Mouse (Mus musculus) sigmoid colon, adult 10 weeks (tissue): ENCODE measurements around the gene Gm11555. TPM values are rescaled to one million over a fixed set of nuclear protein-coding genes. Genes with fewer than 3 reads are reported as not detected.

Source experiments
- polyA plus RNA-seq: library from polyadenylated mRNA; stranded (reverse); fragments of 350-450 nt; fragmentation: Illumina TruSeq; extraction: RNeasy Lipid Tissue Mini Kit (QIAGEN cat#74804); gene quantifications from one replicate; pipeline ENCODE4 v1.2.3, GENCODE M21; 2014; ENCODE audit warnings: low read depth, low replicate concordance

Gm11555 gene
- not detected for polyA plus RNA-seq

DNA sequence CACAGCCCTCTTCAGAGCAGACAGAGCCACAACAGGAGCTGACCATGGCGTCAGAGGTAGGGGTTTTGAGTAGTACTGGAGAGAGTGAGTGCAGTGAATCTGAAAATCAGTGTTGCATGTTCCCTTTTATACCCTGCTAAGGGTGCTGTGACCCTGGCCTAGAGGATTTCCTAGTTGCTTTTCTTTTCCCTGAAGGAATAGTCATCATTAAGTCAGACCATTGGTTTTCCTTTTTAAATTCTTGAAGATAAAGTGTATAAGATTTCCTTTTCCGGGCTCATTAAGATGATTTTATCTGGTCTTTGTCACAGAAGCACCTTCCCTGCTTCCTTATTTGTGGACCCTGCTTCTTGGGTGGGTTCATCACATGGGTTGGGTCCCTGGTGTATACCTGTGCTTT is at the start of gene Gm11555:
Gm11555 (minus strand) TSS at position 101 of the 400 bp plus-strand sequence.

GRCm38 (mm10) chr11:99690463-99690862 is 40.4 kb upstream of the Gm11555 start, which contains the start of gene Gm14190:
Gene Gm14190 (minus strand): TSS chr11:99690740.

DNA sequence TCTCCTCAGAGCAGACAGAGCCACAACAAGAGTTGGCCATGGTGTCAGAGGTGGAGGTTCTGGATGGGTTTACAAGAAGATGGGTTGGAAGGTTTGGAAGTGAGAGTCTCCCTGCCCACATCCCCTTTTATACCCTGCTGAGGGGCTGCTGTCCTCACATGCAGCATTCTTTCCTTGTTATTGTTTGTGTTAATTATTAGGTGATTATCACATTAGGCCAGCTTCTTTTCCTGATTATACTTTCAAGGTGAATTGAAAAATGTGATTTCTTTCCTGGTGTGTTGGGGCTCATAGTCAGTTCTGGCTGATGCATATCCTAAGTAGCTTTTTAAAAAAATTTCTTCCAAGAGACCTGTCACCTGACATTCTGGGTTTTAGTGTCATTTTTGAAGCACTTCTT is 15.8 kb upstream of the Gm11555 start, which contains the start of gene Krtap4-6:
Krtap4-6 (minus strand) TSS at position 101 of the 400 bp plus-strand sequence.

DNA sequence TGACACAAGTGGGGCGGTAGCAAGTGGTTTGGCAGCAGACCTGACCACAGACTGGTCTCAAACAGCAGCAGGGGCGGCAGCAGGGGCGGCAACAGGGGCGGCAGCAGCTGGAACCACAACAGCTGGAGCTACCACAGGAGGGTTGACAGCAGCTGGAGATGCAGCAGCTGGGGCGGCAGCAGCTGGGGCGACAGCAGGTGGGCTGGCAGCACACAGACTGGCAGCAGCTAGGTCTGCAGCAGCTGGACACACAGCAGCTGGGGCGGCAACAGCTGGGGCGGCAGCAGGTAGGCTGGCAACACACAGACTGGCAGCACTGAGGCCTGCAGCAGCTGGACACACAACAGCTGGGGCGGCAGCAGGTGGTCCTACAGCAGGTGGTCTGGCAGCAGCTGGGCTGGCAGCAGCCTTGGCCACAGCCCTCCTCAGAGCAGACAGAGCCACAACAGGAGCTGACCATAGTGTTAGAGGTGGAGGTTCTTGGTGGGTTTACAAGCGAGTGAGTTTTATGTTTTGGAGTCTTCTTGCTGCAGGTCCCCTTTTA is 8.5 kb upstream of the Gm11555 start, which contains the start of gene Gm11563:
Gm11563 (minus strand) TSS at position 494 of the 544 bp plus-strand sequence.

GRCm38 (mm10) chr11:99643635-99644139 is 6.3 kb downstream of the Gm11555 start, which contains the start of gene Krtap4-7:
Gene Krtap4-7 (minus strand): TSS chr11:99644089.

GRCm38 (mm10) chr11:99634653-99635134 is 15.3 kb downstream of the Gm11555 start, which contains the start of gene Krtap4-2:
Gene Krtap4-2 (minus strand): TSS chr11:99635084.

DNA sequence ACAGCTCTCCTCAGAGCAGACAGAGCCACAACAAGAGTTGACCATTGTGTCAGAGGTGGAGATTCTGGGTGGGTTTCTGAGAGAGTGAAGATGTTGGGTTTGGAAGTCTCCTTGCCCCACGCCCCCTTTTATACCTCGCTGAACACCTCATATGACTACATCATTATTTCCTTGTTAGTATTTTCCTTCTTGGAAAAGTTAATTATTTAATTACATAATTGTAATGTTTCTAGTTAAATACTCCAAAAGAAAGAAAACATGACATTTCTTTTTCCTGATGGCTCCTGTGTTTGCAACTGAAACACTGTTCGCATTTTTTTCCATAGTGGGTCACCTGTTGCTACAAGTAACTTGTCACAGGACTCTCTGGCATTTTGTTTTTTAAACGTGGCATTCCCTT is 21.9 kb downstream of the Gm11555 start, which contains the start of gene Krtap4-1:
Krtap4-1 (minus strand) TSS at position 101 of the 400 bp plus-strand sequence.

DNA sequence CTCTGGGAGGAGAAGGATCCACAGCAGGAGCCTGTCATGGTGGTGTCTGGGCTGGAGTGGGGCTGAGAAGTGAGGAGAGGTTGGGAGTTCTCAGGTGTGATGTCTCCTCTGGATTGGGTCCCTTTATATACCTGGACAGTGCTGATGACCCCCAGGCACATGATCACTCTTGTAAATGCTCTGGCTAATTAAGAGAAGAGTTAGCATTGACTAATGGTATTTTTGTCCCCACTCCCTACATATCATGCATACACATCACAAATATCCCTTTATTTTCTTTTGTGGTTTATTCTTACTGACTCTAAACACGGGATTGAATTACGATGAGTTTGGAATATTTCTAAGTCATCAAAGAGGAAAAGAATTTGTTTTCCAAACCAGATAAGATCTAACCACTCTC is 29.7 kb downstream of the Gm11555 start, which contains the start of gene Gm11562:
Gm11562 (minus strand) TSS at position 101 of the 400 bp plus-strand sequence.

DNA sequence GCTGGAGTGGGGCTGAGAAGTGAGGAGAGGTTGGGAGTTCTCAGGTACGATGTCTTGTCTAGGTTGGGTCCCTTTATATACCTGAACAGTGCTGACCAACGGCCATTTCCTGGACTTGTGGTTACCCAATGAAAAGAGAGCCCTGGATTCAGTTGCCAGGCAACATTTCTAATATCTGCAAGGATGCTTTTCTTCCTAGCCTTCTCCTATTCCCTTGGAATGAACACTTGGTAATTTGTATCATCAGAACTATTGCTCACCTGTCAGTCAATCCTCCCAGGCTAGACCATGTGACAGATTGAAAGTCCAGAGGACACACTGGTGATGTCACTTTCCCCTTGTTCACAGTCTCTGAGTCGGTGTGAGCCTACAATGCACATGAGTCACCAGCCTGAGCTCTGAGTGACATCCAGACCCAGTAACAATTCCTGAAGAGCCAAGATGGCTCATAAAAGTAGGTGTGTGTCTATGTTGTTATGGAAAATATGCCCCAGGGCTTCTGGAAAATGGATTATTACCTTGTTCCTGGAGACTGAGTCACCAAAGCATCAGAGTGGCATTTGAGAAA is 35.2 kb downstream of the Gm11555 start, which contains the start of gene Krtap2-4:
Krtap2-4 (minus strand) TSS at position 51 of the 568 bp plus-strand sequence.

DNA sequence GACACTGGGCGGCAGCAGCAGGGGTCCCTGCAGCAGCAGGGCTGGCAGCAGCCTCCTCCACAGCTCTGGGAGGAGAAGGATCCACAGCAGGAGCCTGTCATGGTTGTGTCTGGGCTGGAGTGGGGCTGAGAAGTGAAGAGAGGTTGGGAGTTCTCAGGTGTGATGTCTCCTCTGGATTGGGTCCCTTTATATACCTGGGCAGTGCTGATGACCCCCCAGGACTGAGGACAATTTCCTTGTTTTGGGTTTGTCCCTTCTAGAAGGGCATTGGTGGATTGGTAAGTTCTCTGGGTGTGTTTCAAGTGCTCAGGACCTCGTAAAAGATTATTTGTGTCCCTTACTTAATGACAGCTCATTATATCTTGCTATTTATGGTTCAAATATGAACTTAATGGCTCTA is 39.9 kb downstream of the Gm11555 start, which contains the start of gene Gm11937:
Gm11937 (minus strand) TSS at position 101 of the 400 bp plus-strand sequence.

DNA sequence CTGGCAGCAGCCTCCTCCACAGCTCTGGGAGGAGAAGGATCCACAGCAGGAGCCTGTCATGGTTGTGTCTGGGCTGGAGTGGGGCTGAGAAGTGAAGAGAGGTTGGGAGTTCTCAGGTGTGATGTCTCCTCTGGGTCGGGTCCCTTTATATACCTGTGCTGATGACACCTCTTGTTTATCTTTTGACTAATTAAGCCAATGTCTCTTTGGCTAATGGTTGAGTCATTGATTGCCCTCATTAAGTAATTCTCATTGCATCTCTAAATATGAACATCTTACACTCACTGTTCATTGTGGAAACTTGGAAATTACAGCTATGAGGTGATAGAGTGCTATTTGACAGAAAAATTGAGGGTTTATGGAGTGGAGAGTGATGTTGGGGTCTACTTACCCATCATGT is 46.8 kb downstream of the Gm11555 start, which contains the start of gene Gm11938:
Gm11938 (minus strand) TSS at position 101 of the 400 bp plus-strand sequence.

Other genes with a start within 250 kb of the Gm11555 start
- 0.47 TPM for gene Krt12, start 228.0 kb downstream of the Gm11555 start, polyA plus RNA-seq
- 486 TPM for gene Krt20, start 212.1 kb downstream of the Gm11555 start, polyA plus RNA-seq
- gene Krt23, start 157.1 kb downstream of the Gm11555 start, polyA plus RNA-seq = 3.1 TPM
- gene Krt39, start 128.9 kb downstream of the Gm11555 start, polyA plus RNA-seq = not detected
- gene Krt40, start 107.1 kb downstream of the Gm11555 start, polyA plus RNA-seq = not detected
- not detected for gene Krtap3-3, start 99.4 kb downstream of the Gm11555 start, polyA plus RNA-seq
- not detected for gene Krtap3-2, start 93.4 kb downstream of the Gm11555 start, polyA plus RNA-seq
- gene Gm11939, start 90.8 kb downstream of the Gm11555 start, polyA plus RNA-seq = not detected
- gene Krtap3-1, start 83.6 kb downstream of the Gm11555 start, polyA plus RNA-seq = not detected
- gene Krtap1-5, start 69.2 kb downstream of the Gm11555 start, polyA plus RNA-seq = not detected
- not detected for gene Krtap1-4, start 66.6 kb downstream of the Gm11555 start, polyA plus RNA-seq
- gene Krtap1-3, start 58.9 kb downstream of the Gm11555 start, polyA plus RNA-seq = not detected
- not detected for gene Krtap9-3, start 52.1 kb downstream of the Gm11555 start, polyA plus RNA-seq
- gene Gm11938, start 46.9 kb downstream of the Gm11555 start, polyA plus RNA-seq = not detected
- gene Gm11937, start 40.0 kb downstream of the Gm11555 start, polyA plus RNA-seq = not detected
- gene Krtap2-4, start 35.4 kb downstream of the Gm11555 start, polyA plus RNA-seq = not detected
- not detected for gene Gm11562, start 29.8 kb downstream of the Gm11555 start, polyA plus RNA-seq
- gene Krtap4-1, start 22.0 kb downstream of the Gm11555 start, polyA plus RNA-seq = not detected
- gene Krtap4-2, start 15.2 kb downstream of the Gm11555 start, polyA plus RNA-seq = not detected
- not detected for gene Krtap4-7, start 6.1 kb downstream of the Gm11555 start, polyA plus RNA-seq
- gene Gm11563, start 8.7 kb upstream of the Gm11555 start, polyA plus RNA-seq = not detected
- gene Krtap4-6, start 15.7 kb upstream of the Gm11555 start, polyA plus RNA-seq = not detected
- gene Gm14190, start 40.5 kb upstream of the Gm11555 start, polyA plus RNA-seq = not detected
- gene Gm14180, start 84.1 kb upstream of the Gm11555 start, polyA plus RNA-seq = not detected
- gene Gm11595, start 122.7 kb upstream of the Gm11555 start, polyA plus RNA-seq = not detected
- gene Krtap4-8, start 130.5 kb upstream of the Gm11555 start, polyA plus RNA-seq = not detected
- not detected for gene Krtap4-9, start 135.0 kb upstream of the Gm11555 start, polyA plus RNA-seq
- gene Gm11596, start 143.2 kb upstream of the Gm11555 start, polyA plus RNA-seq = not detected
- not detected for gene Gm11569, start 148.7 kb upstream of the Gm11555 start, polyA plus RNA-seq
- not detected for gene Gm11554, start 154.2 kb upstream of the Gm11555 start, polyA plus RNA-seq
- not detected for gene Krtap4-13, start 159.7 kb upstream of the Gm11555 start, polyA plus RNA-seq
- gene Gm11564, start 165.4 kb upstream of the Gm11555 start, polyA plus RNA-seq = not detected
- not detected for gene 2300003K06Rik, start 187.8 kb upstream of the Gm11555 start, polyA plus RNA-seq
- not detected for gene Krtap4-16, start 201.4 kb upstream of the Gm11555 start, polyA plus RNA-seq
- not detected for gene Gm11568, start 207.7 kb upstream of the Gm11555 start, polyA plus RNA-seq
- gene Gm11559, start 214.2 kb upstream of the Gm11555 start, polyA plus RNA-seq = not detected
- gene Krtap9-1, start 223.2 kb upstream of the Gm11555 start, polyA plus RNA-seq = not detected
- not detected for gene Gm11567, start 229.0 kb upstream of the Gm11555 start, polyA plus RNA-seq